Mouse (Mus musculus) cortical plate, adult 2 months (tissue): ENCODE results near the gene Dalrd3.

Experiments used
- CTCF ChIP-seq: fragments of 200-500 bp; IDR thresholded peaks from 2 replicates; pipeline ENCODE4 v1.5.1; 2011; ENCODE audit warnings: mild to moderate bottlenecking, control low read depth, low read length; ENCODE audit not compliant: insufficient read depth; ENCODE audit errors: extremely low read depth
- POLR2A ChIP-seq: fragments of 200-500 bp; IDR thresholded peaks from 2 replicates; pipeline ENCODE4 v1.6.1; 2011; ENCODE audit warnings: mild to moderate bottlenecking, low read length, control low read depth; ENCODE audit not compliant: insufficient read depth; ENCODE audit errors: extremely low read depth

- TF ChIP-seq CTCF = no peak
- no peak for TF ChIP-seq POLR2A
Measured at GRCm38 (mm10) chr9:108617301-108617700, 47.6 kb downstream of the Dalrd3 start.
